ENCODE assay signal across 24 mouse cellular contexts in genomic region chr16:96556621-96557020, GRCm38 (mm10).
DNase-seq lines count a peak whose midpoint lies in the region; TF ChIP-seq lines count a peak whose summit lies in the region.
"Had no signal": no experiment of that assay in that cellular context is flagged by ENCODE, and none has a peak within 500 bp of the region (broad histone marks: within the 10 kb centered on the region; RNA-seq: fewer than 3 reads in every experiment).

No protein-coding gene starts in this region.

- no peak overlapping the region for H3K27ac ChIP-seq in kidney, adult 2 months (ENCODE audit: insufficient read depth, low read depth, low read length)
- H3K27ac ChIP-seq: embryonic facial prominence, embryonic 10.5 days; embryonic facial prominence, embryonic 13.5 days; forebrain, embryonic 12.5 days; forebrain, embryonic 15.5 days; hindbrain, embryonic 12.5 days; hindbrain, embryonic 15.5 days had no signal

- intact Hi-C loops in heart, postnatal 14 days (cut with DNase I) = no loop called here

- no peak overlapping the region for H3K4me3 ChIP-seq in kidney, adult 2 months (ENCODE audit: insufficient read depth, low read depth, low read length)
- H3K4me3 ChIP-seq: embryonic facial prominence, embryonic 10.5 days; embryonic facial prominence, embryonic 13.5 days; erythroblast, embryonic 14.5 days; forebrain, embryonic 12.5 days; forebrain, embryonic 15.5 days; hindbrain, embryonic 12.5 days; hindbrain, embryonic 15.5 days had no signal

- no peaks in the 10 kb centered on the region for H3K27me3 ChIP-seq in kidney, adult 2 months (replicated peaks; ENCODE audit: control insufficient read depth, insufficient read depth, low read length)
- H3K27me3 ChIP-seq: embryonic facial prominence, embryonic 13.5 days; forebrain, embryonic 12.5 days; forebrain, embryonic 15.5 days; hindbrain, embryonic 12.5 days; hindbrain, embryonic 15.5 days had no signal

- H3K36me3 ChIP-seq in kidney, adult 2 months (ENCODE audit: control insufficient read depth, insufficient read depth, low read length) = no peaks in the 10 kb centered on the region
- H3K36me3 ChIP-seq: embryonic facial prominence, embryonic 10.5 days; embryonic facial prominence, embryonic 13.5 days; forebrain, embryonic 12.5 days; forebrain, embryonic 15.5 days; hindbrain, embryonic 12.5 days; hindbrain, embryonic 15.5 days had no signal

- peak; percentile 29 for DNase-seq in heart, adult 11 months
- no peak for DNase-seq in heart, postnatal 14 days
- peak; percentile 25 for DNase-seq in kidney, adult 2 months
- DNase-seq in kidney, adult 8-10 months = no peak
- peak; percentile 51 for DNase-seq in kidney, postnatal 14 days
- DNase-seq in kidney, adult 18-20 months = no peak
- peak; percentile 15 to 32 for DNase-seq in kidney, postnatal 36 days
- DNase-seq in thymus, postnatal 14 days = no peak
- DNase-seq: adrenal gland, adult 8-10 months; adrenal gland, postnatal 25 days; cerebellum, adult 11-12 months; cerebellum, adult 8-10 months; cerebellum, postnatal 10 days; cerebellum, postnatal 36 days; embryo, embryonic 11 days; gastrocnemius, postnatal 10 days; gastrocnemius, postnatal 36 days had no signal

- H3K4me1 ChIP-seq in kidney, adult 2 months (ENCODE audit: control insufficient read depth, insufficient read depth, low read length) = no peaks in the 10 kb centered on the region
- H3K4me1 ChIP-seq: embryonic facial prominence, embryonic 10.5 days; embryonic facial prominence, embryonic 13.5 days; forebrain, embryonic 12.5 days; forebrain, embryonic 15.5 days; hindbrain, embryonic 12.5 days; hindbrain, embryonic 15.5 days had no signal

- no peak for TF ChIP-seq CTCF in kidney, adult 2 months (conservative IDR thresholded peaks at IDR 0.05; ENCODE audit: insufficient read depth, insufficient read length, low read depth, low read length)

- 54% methylated on average over 3 of the region's 3 CpGs for WGBS in kidney, adult 2 months

- TF ChIP-seq POLR2A in kidney, adult 2 months (IDR thresholded peaks at IDR 0.05; ENCODE audit: low read depth, low read length) = no peak

Comparison
In these comparisons a context has a peak if more than half of its experiments do, and no peak if none do; other contexts are left out.
1. DNase-seq: peak in heart, adult 11 months (single experiment), kidney, adult 2 months (single experiment), kidney, postnatal 14 days (single experiment) and kidney, postnatal 36 days (2 of 2); none in heart, postnatal 14 days (0 of 2), kidney, adult 8-10 months (0 of 2), kidney, adult 18-20 months (single experiment) and thymus, postnatal 14 days (single experiment).